Mouse (Mus musculus) megakaryocyte, embryonic 14.5 days (primary cell): ENCODE data around the gene Ostc.

Experiments used
- FLI1 ChIP-seq: IDR thresholded peaks from 2 replicates; pipeline ENCODE4 v1.6.1; 2012; ENCODE audit warnings: low read length, inconsistent platforms, mixed read lengths
- GATA1 ChIP-seq: IDR thresholded peaks from 3 replicates; pipeline ENCODE4 v1.6.1; 2012; ENCODE audit warnings: mixed read lengths, low read length, inconsistent platforms, borderline replicate concordance

DNA sequence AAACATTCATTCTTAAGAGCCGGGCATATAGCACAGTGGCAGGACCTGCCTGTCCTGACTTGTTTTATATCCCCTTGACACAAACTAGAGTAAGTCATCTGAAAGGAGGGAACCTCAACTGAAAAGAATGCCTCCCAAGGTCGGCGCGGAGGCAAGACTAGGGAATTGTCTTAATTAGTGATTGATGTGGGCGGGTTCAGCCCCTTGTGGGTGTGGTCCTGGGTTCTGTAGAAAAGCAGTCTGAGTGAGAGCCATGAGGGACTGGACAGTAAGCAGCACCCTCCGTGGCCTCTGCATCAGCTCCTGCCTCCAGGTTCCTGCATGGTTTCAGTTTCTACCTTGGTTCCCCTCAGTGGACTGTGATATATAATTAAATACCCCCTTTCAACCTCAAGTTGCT lies 7.0 kb downstream of the Ostc start:
- no peak for TF ChIP-seq GATA1
- TF ChIP-seq FLI1, result no peak
